Mouse (Mus musculus) midbrain, embryonic 11.5 days (tissue): ENCODE measurements around the gene Cth. TPM values are rescaled to one million over a fixed set of nuclear protein-coding genes. Genes with fewer than 3 reads are reported as not detected.

ENCODE experiments used
- ATAC-seq: fragments of 200-750 bp; cut with Nextera tagmentation; 2 replicates; pipeline ENCODE4 v1.8.0; 2017; ENCODE audit warnings: moderate TSS enrichment, moderate library complexity; ENCODE audit not compliant: low FRiP score
- DNase-seq: peaks from one replicate; pipeline ENCODE4 v3.0.0; 2015; ENCODE audit warnings: low spot score; ENCODE audit errors: missing footprints
- H3K27ac ChIP-seq: fragments of 300-500 bp; sonication (generic); 2 replicates; pipeline ENCODE4 v1.5.1; 2014; ENCODE audit warnings: low read depth, low read length
- H3K27me3 ChIP-seq: fragments of 300-500 bp; sonication (generic); 2 replicates; pipeline ENCODE4 v1.6.1; 2014; ENCODE audit warnings: mild to moderate bottlenecking, low read length, moderate library complexity, mixed read lengths; ENCODE audit not compliant: control insufficient read depth, insufficient read depth
- H3K36me3 ChIP-seq: fragments of 300-500 bp; sonication (generic); 2 replicates; pipeline ENCODE4 v1.6.1; 2014; ENCODE audit warnings: mild to moderate bottlenecking, low read length, moderate library complexity, mixed read lengths; ENCODE audit not compliant: control insufficient read depth, insufficient read depth
- H3K4me1 ChIP-seq: fragments of 300-500 bp; sonication (generic); 2 replicates; pipeline ENCODE4 v1.6.1; 2014; ENCODE audit warnings: low read length; ENCODE audit not compliant: control insufficient read depth, insufficient read depth
- H3K4me2 ChIP-seq: fragments of 300-500 bp; sonication (generic); 2 replicates; pipeline ENCODE4 v1.6.1; 2014; ENCODE audit warnings: mild to moderate bottlenecking, moderate library complexity
- H3K4me3 ChIP-seq: fragments of 300-500 bp; sonication (generic); 2 replicates; pipeline ENCODE4 v1.5.1; 2014; ENCODE audit warnings: low read depth, low read length
- H3K9ac ChIP-seq: fragments of 300-500 bp; sonication (generic); 2 replicates; pipeline ENCODE4 v1.6.1; 2014; ENCODE audit warnings: low read length
- H3K9me3 ChIP-seq: fragments of 300-500 bp; sonication (generic); 2 replicates; pipeline ENCODE4 v1.6.1; 2016; ENCODE audit warnings: low read length; ENCODE audit not compliant: control insufficient read depth
- WGBS: fragments of 180-500 bp; shearing (Covaris S2); extraction: QIAGEN DNeasy Blood & Tissue Kit; methylation state at CpG from one replicate; pipeline ENCODE4 v1.1.7; 2014; 5-methylcytosine and 5-hydroxymethylcytosine counted together
- polyA plus RNA-seq: library from polyadenylated mRNA; unstranded; fragments of >200 nt; fragmentation: Nextera tagmentation; extraction: Ambion mirVana; gene quantifications from 2 replicates; pipeline ENCODE4 v1.2.1, GENCODE M21; 2014

The Cth gene
- polyA plus RNA-seq, 1 experiment from 2014 or later, result 11.6 TPM

DNA sequence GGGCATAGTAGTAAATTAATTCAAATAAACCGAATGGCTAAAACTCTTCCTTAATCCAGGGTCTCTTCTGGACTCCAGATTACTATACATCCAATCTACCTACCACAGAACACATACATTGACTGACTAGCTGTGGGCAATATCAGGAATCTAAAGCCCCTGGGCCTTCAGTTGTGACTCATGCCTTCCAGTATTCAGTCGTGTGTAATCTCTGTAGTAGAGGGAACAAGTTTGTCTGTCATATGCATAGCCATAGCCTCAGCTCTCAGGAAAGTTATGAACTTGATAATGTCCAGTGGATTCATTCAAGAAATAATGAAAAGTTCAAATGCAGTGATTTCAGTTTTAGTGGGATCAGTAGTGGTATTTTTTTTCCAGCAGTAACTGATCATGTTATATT lies 59.0 kb downstream of the Cth start:
- DNase-seq, result no peak
- Histone ChIP-seq H3K9me3 (no peaks in the 10 kb centered on the region), H3K36me3 (no peaks in the 10 kb centered on the region), H3K4me3 (no peak overlapping the region), H3K4me1 (no peaks in the 10 kb centered on the region), H3K4me2 (no peak overlapping the region), H3K27me3 (no peaks in the 10 kb centered on the region), H3K27ac (no peak overlapping the region), H3K9ac (no peak overlapping the region)
- no peak for ATAC-seq
- WGBS, result 85% methylated on average over 2 of the region's 2 CpGs

DNA sequence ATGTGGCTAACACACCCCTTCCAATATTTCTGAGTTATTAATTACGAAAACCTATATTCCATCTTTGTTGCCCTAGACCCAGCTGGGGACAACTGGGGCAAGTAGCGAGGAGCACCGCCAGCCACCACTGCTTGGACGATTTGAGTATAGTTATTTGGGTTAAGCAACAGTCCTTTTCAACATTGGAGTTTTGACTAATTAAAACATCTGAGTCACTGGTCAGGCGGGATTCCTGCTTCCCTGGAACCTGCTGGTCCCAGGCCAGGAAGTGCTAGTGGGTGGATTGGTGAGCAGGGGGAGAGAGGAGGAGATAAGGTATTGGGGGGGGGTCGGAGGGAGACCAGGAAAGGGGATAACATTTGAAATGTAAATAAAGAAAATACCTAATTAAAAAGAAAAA lies 59.4 kb downstream of the Cth start:
- 88% methylated on average over 6 of the region's 6 CpGs for WGBS
- H3K4me2 ChIP-seq, result no peak overlapping the region
- H3K4me3 ChIP-seq, result no peak overlapping the region
- H3K9ac ChIP-seq, result no peak overlapping the region
- ATAC-seq, result no peak
- no peaks in the 10 kb centered on the region for H3K9me3 ChIP-seq
- H3K27ac ChIP-seq, result no peak overlapping the region
- no peaks in the 10 kb centered on the region for H3K4me1 ChIP-seq
- H3K36me3 ChIP-seq, result no peaks in the 10 kb centered on the region
- H3K27me3 ChIP-seq, result no peaks in the 10 kb centered on the region
- DNase-seq, result no peak

GRCm38 (mm10) chr3:157852806-157853205 lies 72.1 kb downstream of the Cth start:
- Histone ChIP-seq H3K36me3 (no peaks in the 10 kb centered on the region), H3K27ac (no peak overlapping the region), H3K4me1 (no peaks in the 10 kb centered on the region), H3K9ac (no peak overlapping the region), H3K4me3 (no peak overlapping the region), H3K27me3 (no peaks in the 10 kb centered on the region), H3K4me2 (no peak overlapping the region), H3K9me3 (no peaks in the 10 kb centered on the region)
- 56% methylated on average over 1 of the region's 1 CpGs for WGBS
- ATAC-seq, result no peak
- no peak for DNase-seq

DNA sequence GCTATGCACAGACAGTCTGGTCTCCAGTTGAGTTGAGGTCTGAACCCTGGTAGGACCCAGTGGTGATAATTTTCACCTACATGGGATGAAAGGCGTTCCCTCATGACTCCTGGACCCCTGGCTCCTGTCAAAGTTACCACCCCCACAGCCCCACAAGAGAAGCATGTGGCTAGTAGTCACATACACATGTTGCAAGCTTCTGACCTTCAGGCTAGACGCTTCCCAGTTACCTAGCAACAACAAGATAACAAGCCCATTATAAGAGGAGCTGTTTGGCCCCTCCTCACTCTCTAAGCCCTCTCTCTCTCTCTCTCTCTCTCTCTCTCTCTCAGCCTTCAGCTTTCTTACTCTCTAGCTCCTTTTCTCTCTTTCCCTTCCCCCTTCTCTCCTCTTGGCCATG lies 76.4 kb downstream of the Cth start:
- no peak for DNase-seq
- peak; percentile 68; the same call in 1 of the 2 replicates for ATAC-seq

DNA sequence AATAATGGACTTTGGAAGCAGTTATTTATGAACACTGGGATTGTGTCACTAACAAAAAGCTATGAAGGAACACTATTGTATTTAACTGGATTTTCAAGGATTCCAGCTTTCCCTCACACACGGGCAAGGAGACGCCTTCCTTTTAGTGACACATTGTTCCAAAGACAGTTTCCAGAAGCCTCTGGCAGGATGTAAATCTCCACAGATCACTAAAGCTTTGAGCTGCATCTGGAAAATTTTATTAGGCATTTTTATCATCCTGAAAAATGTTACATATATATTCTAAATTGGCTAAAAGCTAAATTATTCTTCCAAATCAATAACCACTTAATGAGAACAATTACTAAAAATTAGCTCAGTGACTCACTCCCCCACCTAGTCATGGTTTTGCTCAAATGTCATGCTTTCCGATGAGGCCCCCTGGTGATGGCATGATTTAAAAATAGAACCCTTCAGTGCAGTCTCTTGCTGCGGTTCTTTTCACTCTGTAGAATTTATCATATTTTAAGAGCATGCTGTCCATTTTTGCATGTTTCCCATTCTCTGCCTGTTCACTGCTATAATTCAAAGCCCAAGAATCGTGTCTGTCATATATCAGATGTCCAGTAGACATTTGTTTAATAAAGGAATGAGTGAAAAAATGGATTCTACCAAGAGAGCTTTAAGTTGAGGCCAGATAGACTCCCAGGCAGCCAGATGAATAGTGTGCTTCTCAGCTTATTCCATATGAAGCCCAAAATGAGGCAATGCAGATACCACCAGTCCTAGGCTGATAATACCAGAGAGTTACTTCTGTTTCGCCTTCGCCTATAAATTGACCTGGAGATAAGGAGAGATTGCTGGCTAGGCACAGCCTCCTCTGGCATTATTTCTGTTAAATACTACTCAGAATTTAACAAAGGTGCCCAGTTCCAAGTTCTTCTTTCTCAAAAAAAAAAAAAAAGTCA lies 77.3 kb downstream of the Cth start:
- ATAC-seq, result no peak
- Histone ChIP-seq H3K9ac (no peak overlapping the region), H3K9me3 (no peaks in the 10 kb centered on the region), H3K36me3 (no peaks in the 10 kb centered on the region), H3K27me3 (no peaks in the 10 kb centered on the region), H3K27ac (no peak overlapping the region), H3K4me1 (no peaks in the 10 kb centered on the region), H3K4me2 (no peak overlapping the region), H3K4me3 (no peak overlapping the region)
- no peak for DNase-seq
- 85% methylated on average over 7 of the region's 7 CpGs for WGBS

More for the DNA sequence above, 76.4 kb downstream of the Cth start:
- Histone ChIP-seq H3K4me1 (no peaks in the 10 kb centered on the region), H3K9ac (no peak overlapping the region), H3K36me3 (no peaks in the 10 kb centered on the region), H3K4me3 (no peak overlapping the region), H3K27me3 (no peaks in the 10 kb centered on the region), H3K27ac (no peak overlapping the region), H3K9me3 (no peaks in the 10 kb centered on the region), H3K4me2 (no peak overlapping the region)
- WGBS, result 37% methylated on average over 2 of the region's 2 CpGs

Other genes with a start within 250 kb of the Cth start
- gene Ankrd13c, start 22.2 kb upstream of the Cth start, polyA plus RNA-seq, result 22.3 and 24.0 TPM in 2 replicates
- gene Srsf11, start 111.6 kb upstream of the Cth start, polyA plus RNA-seq, result 338 and 356 TPM in 2 replicates
- 95.5 and 106 TPM in 2 replicates for gene Lrrc40, start 111.6 kb upstream of the Cth start, polyA plus RNA-seq